8 mouse cellular contexts compared by ENCODE assay signal in the genomic region with DNA sequence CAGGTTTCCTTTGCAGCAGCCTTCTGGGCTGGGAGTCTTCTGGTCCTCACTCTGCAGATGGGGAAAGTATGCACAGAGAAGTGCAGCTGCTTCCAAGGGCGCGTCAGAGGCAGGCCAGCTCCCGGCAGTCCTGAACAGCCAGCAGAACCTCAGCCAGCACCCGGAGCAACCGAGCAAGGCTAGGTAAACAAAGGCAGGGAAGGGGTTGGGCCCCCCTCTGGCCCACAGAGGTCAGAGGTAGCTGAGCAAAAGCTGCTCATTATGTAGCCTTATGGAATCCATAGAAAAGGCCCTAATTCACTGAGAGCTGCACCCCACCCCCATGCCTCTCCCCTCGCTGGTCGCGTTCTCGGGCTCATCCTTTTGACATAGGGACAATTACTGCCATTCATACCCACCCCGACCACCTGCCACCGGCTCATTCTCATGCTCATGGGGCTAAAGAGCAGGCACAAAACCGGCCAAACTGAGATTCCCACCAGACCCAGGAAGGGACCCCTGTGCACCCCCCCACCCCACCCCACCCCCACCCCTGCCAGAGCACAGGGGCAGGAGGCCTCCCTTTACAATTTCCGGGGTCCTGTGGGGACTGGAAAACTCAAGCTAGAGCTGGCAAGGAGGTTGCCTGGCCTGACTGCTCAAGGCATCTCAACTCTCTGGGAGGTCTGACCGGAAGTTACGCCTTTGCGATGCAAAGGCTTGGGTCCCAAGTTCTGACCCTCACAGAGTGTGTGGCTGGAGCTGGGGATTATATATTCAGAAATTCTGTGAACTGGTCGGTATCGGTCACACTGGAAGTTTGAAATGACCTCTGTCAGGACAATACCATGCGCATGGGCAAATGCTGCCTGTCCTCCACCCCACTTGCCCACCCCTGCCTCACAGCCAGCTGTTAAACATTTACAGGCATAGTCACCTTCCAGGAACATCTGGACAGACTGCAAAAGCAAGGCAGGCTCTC. TPM values are rescaled to one million over a fixed set of nuclear protein-coding genes. Genes with fewer than 3 reads are reported as not detected.
DNase-seq lines count a peak whose midpoint lies in the region; ATAC-seq and TF ChIP-seq lines count a peak whose summit lies in the region.
"Had no signal": no experiment of that assay in that cellular context is flagged by ENCODE, and none has a peak within 500 bp of the region (broad histone marks: within the 10 kb centered on the region; RNA-seq: fewer than 3 reads in every experiment).

No protein-coding gene starts in this region.

- peak overlapping the region; percentile 18 for H3K4me2 ChIP-seq in embryonic facial prominence, embryonic 14.5 days (ENCODE audit: low read depth, low read length)
- no peak overlapping the region for H3K4me2 ChIP-seq in hindbrain, embryonic 14.5 days (replicated peaks)
- peak overlapping the region; percentile 21; the same call in 1 of the 2 replicates for H3K4me2 ChIP-seq in limb, embryonic 15.5 days

- no peaks in the 10 kb centered on the region for H3K27me3 ChIP-seq in embryonic facial prominence, embryonic 14.5 days (replicated peaks; ENCODE audit: control insufficient read depth, insufficient read depth, low read length)
- no peaks in the 10 kb centered on the region for H3K27me3 ChIP-seq in hindbrain, embryonic 14.5 days (ENCODE audit: control insufficient read depth, insufficient read depth, low read length)
- no peaks in the 10 kb centered on the region for H3K27me3 ChIP-seq in limb, embryonic 15.5 days

- peaks cover 16% of the 10 kb centered on the region for H3K4me1 ChIP-seq in embryonic facial prominence, embryonic 14.5 days (ENCODE audit: control insufficient read depth, insufficient read depth, low read length)
- 0 out of 2 replicates have a peak, but pooled peaks cover 6% of the 10 kb centered on the region for H3K4me1 ChIP-seq in hindbrain, embryonic 14.5 days (replicated peaks; ENCODE audit: control insufficient read depth, insufficient read depth, low read length)
- peaks cover 14% of the 10 kb centered on the region for H3K4me1 ChIP-seq in limb, embryonic 15.5 days

- no peak for TF ChIP-seq POLR2A in brain, embryonic 14.5 days (IDR thresholded peaks at IDR 0.05; ENCODE audit: borderline replicate concordance, extremely low read depth, insufficient read depth, insufficient read length, poor library complexity, severe bottlenecking)

- H3K36me3 ChIP-seq in embryonic facial prominence, embryonic 14.5 days (ENCODE audit: control insufficient read depth, insufficient read depth, low read length), result no peaks in the 10 kb centered on the region
- H3K36me3 ChIP-seq in hindbrain, embryonic 14.5 days (replicated peaks; ENCODE audit: control insufficient read depth, insufficient read depth), result no peaks in the 10 kb centered on the region
- no peaks in the 10 kb centered on the region for H3K36me3 ChIP-seq in limb, embryonic 15.5 days

- peak; percentile 72 for DNase-seq in brain, embryonic 14.5 days (ENCODE audit: low read depth)
- DNase-seq in embryonic facial prominence, embryonic 14.5 days (ENCODE audit: low spot score), result peak; percentile 71
- no peak for DNase-seq in hindbrain, embryonic 14.5 days (ENCODE audit: low spot score)
- DNase-seq in natural killer cell, adult 2 months (ENCODE audit: low spot score in 2 of 2), result no peak
- DNase-seq in spleen, postnatal 36 days (ENCODE audit: low spot score in 2 of 2), result no peak
- no peak for DNase-seq in adrenal gland, postnatal 10 days

- ATAC-seq in embryonic facial prominence, embryonic 14.5 days (ENCODE audit: low read depth), result peak; percentile 81
- peak; percentile 44 for ATAC-seq in hindbrain, embryonic 14.5 days (ENCODE audit: low FRiP score)
- no peak for ATAC-seq in limb, embryonic 15.5 days (ENCODE audit: insufficient number of reproducible peaks, low FRiP score, low TSS enrichment, low read depth)

- H3K9ac ChIP-seq in embryonic facial prominence, embryonic 14.5 days (ENCODE audit: low read depth, low read length), result no peak overlapping the region
- H3K9ac ChIP-seq in hindbrain, embryonic 14.5 days, result no peak overlapping the region
- H3K9ac ChIP-seq in limb, embryonic 15.5 days, result no peak overlapping the region
- H3K9ac ChIP-seq: liver, embryonic 14.5 days had no signal

- TF ChIP-seq CTCF in brain, embryonic 14.5 days (IDR thresholded peaks at IDR 0.05; ENCODE audit: borderline replicate concordance, extremely low read depth, insufficient read depth, insufficient read length), result no peak

- no peak overlapping the region; the same call in 1 of the 2 replicates for H3K27ac ChIP-seq in embryonic facial prominence, embryonic 14.5 days (replicated peaks; ENCODE audit: low read depth, low read length)
- no peak overlapping the region for H3K27ac ChIP-seq in hindbrain, embryonic 14.5 days
- peak overlapping the region; percentile 30 for H3K27ac ChIP-seq in limb, embryonic 15.5 days
- H3K27ac ChIP-seq: liver, embryonic 14.5 days had no signal

- H3K4me3 ChIP-seq in embryonic facial prominence, embryonic 14.5 days (ENCODE audit: low read depth, low read length), result no peak overlapping the region
- H3K4me3 ChIP-seq in hindbrain, embryonic 14.5 days (replicated peaks; ENCODE audit: low read length), result no peak overlapping the region
- H3K4me3 ChIP-seq in limb, embryonic 15.5 days, result no peak overlapping the region

- 26% methylated on average over 14 of the region's 19 CpGs for WGBS in embryonic facial prominence, embryonic 14.5 days
- 11% methylated on average over 19 of the region's 19 CpGs for WGBS in hindbrain, embryonic 14.5 days
- 23% methylated on average over 19 of the region's 19 CpGs for WGBS in limb, embryonic 15.5 days

- H3K9me3 ChIP-seq in embryonic facial prominence, embryonic 14.5 days (ENCODE audit: control insufficient read depth, low read length), result no peaks in the 10 kb centered on the region
- no peaks in the 10 kb centered on the region for H3K9me3 ChIP-seq in hindbrain, embryonic 14.5 days (ENCODE audit: control insufficient read depth, low read length)
- H3K9me3 ChIP-seq in limb, embryonic 15.5 days, result no peaks in the 10 kb centered on the region

RNA-seq across cellular contexts. Expression of gene Fzd7, which starts 59.0 kb away (rescaled TPM):
- 8.3 and 10.7 TPM in 2 replicates for polyA plus RNA-seq in brain, embryonic 14.5 days (2012; rRNA removed)
- polyA plus RNA-seq in embryonic facial prominence, embryonic 14.5 days (2014; fragmentation: Nextera tagmentation; extraction: Ambion mirVana), result 13.8 and 16.6 TPM in 2 replicates
- 3.8 and 4.4 TPM in 2 replicates for polyA plus RNA-seq in hindbrain, embryonic 14.5 days (2014; fragmentation: Nextera tagmentation; extraction: Ambion mirVana)
- polyA plus RNA-seq in limb, embryonic 15.5 days (2015; fragmentation: Nextera tagmentation; extraction: Ambion mirVana), result 7.1 and 10.3 TPM in 2 replicates
- 10 to 100 TPM; 12.6 to 18.3 TPM for total RNA-seq in adrenal gland, postnatal 10 days (2021)

Comparison
In these comparisons a context has a peak if more than half of its experiments do, and no peak if none do; other contexts are left out.
1. DNase-seq: peak in brain, embryonic 14.5 days (single experiment) and embryonic facial prominence, embryonic 14.5 days (single experiment); none in hindbrain, embryonic 14.5 days (single experiment), natural killer cell, adult 2 months (0 of 2), spleen, postnatal 36 days (0 of 2) and adrenal gland, postnatal 10 days (single experiment).